Mouse (Mus musculus) embryonic fibroblast, embryonic 13.5 days (primary cell): ENCODE measurements at regions not wholly inside any gene's neighbourhood (a gene's known extent, or its start where the extent isn't known, plus 50 kb on each side); places are given as distances from the start of the nearest gene placed in this dataset.

Experiments used
- H3K27ac ChIP-seq: 2 replicates; pipeline ENCODE4 v1.5.1; 2012; ENCODE audit warnings: low read length, control low read depth, inconsistent platforms; ENCODE audit not compliant: insufficient read depth
- H3K4me1 ChIP-seq: 2 replicates; pipeline ENCODE4 v1.6.1; 2011; ENCODE audit warnings: low read length; ENCODE audit not compliant: control insufficient read depth, insufficient read depth
- H3K4me3 ChIP-seq: 2 replicates; pipeline ENCODE4 v1.5.1; 2011; ENCODE audit warnings: mild to moderate bottlenecking, control low read depth, low read length; ENCODE audit not compliant: insufficient read depth
- CTCF ChIP-seq: IDR thresholded peaks from 2 replicates; pipeline ENCODE4 v1.5.1; 2011; ENCODE audit warnings: mild to moderate bottlenecking, control low read depth, low read length, moderate library complexity, borderline replicate concordance; ENCODE audit not compliant: insufficient read depth
- POLR2A ChIP-seq: IDR thresholded peaks from 2 replicates; pipeline ENCODE4 v1.6.1; 2011; ENCODE audit warnings: low read depth, mild to moderate bottlenecking, control low read depth, low read length, moderate library complexity

DNA sequence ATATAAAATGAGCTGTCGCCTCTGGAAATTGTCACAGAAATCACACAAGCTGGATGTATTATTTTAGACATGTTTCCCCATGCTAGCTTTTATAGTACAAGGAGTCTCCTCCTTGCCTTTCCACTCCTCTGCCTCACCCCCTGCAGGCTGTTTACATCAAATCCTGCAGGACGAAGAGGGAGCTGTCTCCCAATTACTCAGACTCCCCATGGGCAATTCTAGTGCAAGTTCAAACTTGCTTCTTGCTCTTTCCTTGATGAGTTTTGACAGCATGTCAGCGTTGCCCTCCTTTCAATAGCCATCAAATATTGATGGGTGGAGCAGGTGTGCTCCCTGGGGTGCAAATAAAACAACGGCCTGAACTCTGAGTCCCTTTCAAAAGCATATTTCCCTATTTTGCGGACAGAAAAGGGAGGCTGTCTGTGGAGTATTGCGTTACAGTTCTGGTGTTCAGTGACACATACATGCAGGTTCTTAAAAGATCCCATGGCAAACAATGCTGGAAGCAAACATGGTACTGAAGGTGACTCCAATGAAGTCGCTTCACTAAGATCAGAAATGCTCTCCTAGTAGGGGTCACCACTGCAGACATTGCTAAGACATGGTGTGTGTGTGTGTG lies 820.8 kb upstream of the Tenm4 start:
- H3K4me1 ChIP-seq: no peaks in the 10 kb centered on the region
- H3K4me3 ChIP-seq: no peak overlapping the region
- TF ChIP-seq CTCF (no peak), POLR2A (no peak)
- H3K27ac ChIP-seq: no peak overlapping the region

DNA sequence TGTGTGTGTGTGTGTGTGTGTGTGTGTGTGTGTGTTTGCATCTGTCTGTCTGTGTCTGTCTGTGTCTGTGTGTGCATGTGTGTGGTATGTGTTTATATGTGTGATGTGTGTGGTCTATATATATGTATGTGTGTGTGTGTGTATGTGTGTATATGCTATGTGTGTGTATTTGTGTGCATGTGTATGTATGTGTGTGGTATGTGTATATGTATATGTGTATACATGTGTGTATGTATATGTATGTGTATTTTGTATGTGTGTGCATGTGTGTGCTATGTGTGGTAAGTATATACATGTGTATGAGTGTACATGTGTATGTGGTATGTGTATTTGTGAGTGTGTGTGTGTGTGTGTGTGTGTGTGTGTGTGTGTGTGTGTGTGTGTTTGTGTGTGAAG lies 820.2 kb upstream of the Tenm4 start:
- H3K4me1 ChIP-seq: no peaks in the 10 kb centered on the region
- no peak overlapping the region for H3K27ac ChIP-seq
- no peak for TF ChIP-seq POLR2A
- no peak for TF ChIP-seq CTCF
- no peak overlapping the region for H3K4me3 ChIP-seq

DNA sequence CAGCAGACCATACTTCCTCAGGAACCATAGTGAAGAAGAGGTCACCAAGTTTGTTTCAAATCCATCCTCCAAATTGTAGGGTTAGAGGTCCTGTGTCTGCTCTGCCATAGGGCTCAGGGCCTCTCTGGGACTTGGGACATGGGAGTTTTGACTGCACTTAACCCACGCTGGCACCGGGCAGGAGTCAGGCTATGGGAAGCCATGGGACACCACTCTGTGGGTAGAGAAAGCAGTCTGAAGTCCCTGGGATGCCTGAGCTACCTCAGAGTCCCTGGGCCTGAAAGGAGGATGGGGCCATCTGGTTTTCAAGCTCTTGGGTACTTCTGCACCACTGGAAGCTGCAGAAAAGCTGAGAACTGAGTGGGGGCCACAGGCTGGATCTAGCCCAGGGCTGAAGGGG lies 819.7 kb upstream of the Tenm4 start:
- Histone ChIP-seq H3K27ac (no peak overlapping the region), H3K4me3 (no peak overlapping the region), H3K4me1 (no peaks in the 10 kb centered on the region)
- TF ChIP-seq POLR2A (no peak), CTCF (no peak)

DNA sequence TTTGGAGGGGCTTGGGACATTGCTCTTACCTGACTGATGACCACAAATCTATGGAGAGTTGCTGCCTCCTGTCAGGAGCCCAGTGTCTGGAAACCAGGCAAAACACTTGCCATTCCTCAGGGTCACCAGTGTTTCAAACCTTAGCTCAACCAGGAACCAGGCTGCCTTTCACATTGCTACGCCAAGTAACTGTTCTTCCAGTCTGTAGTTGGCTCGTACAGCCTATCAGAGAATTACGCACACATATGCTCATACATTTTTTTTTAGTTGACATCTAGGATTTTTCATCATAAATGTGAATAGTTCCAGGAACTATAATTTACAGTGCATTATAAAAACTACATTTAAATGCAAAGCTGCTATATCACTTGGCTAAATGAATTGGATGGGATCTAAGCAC lies 818.9 kb upstream of the Tenm4 start:
- H3K27ac ChIP-seq: no peak overlapping the region

DNA sequence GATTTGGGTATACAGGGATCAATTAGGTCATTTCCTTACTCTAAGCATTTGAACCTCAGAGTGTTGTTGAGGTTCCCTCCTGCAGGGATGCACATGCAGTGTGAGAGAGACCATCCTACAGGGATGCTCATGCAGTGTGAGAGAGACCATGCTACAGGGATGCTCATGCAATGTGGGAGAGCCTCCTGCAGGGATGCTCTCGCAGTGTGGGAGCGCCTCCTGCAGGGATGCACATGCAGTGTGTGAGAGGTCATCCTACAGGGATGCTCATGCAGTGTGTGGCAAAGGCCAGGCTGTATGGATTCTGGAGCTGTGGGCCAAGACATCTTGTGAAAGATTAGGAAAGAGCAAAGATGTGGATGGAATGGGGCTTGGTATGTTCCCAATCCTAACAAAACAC lies 816.1 kb upstream of the Tenm4 start:
- no peak overlapping the region for H3K4me3 ChIP-seq
- peak; percentile 52; the same call in 1 of the 2 replicates for TF ChIP-seq CTCF
- TF ChIP-seq POLR2A: no peak
- no peak overlapping the region for H3K27ac ChIP-seq
- H3K4me1 ChIP-seq: no peaks in the 10 kb centered on the region

More for the DNA sequence above, 818.9 kb upstream of the Tenm4 start:
- TF ChIP-seq CTCF: no peak
- TF ChIP-seq POLR2A: no peak
- no peak overlapping the region for H3K4me3 ChIP-seq
- H3K4me1 ChIP-seq: no peaks in the 10 kb centered on the region

DNA sequence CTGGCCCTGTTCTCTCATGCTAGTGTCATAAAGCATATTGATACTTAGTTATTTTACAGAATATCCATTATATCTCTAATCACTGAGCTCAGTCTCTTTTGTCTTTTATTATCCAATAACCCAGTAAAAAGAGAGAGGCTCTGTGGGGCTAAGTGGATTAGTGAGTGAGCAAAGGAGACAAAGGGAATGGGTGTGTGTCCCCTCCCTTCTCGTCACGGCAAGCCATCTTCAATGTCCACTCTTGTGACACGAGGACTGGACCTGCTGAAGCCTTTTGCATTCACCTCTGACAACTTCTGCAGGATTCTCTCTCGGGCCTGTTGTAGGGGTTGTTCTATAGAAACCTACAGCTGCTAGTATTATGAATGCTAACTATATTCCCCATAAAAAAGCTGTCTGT lies 812.3 kb upstream of the Tenm4 start:
- Histone ChIP-seq H3K4me1 (no peaks in the 10 kb centered on the region), H3K27ac (no peak overlapping the region), H3K4me3 (no peak overlapping the region)
- TF ChIP-seq POLR2A (no peak), CTCF (no peak)

DNA sequence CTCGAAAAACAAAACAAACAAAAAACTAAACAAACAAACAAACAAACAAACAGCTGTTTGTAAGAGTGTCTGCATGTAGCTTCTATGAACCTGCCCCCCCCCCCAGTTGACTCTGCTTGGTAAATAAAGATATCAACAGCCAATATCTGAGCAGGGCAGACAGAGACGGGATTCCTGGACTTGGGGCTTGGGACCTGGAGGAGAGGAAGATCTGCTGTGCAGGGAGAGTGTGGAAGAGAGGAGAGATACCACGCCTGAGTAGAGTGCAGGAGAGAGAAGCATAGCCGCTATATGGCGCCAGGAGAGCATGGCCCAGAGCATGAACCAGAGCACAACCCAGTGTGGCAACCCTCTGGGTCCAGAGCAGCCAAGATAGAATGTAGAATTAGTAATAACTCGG lies 811.9 kb upstream of the Tenm4 start:
- H3K27ac ChIP-seq: no peak overlapping the region
- TF ChIP-seq CTCF (no peak), POLR2A (no peak)

More for the DNA sequence above, 811.9 kb upstream of the Tenm4 start:
- Histone ChIP-seq H3K4me1 (no peaks in the 10 kb centered on the region), H3K4me3 (no peak overlapping the region)
